Mouse (Mus musculus) spleen, adult 2 months (tissue): Measurements from ENCODE around the gene Tomm40. TPM values are rescaled to one million over a fixed set of nuclear protein-coding genes. Genes with fewer than 3 reads are reported as not detected.

ENCODE experiments used
- DNase-seq, 2 experiments: peaks; one replicate each; pipeline versions ENCODE4 v3.0.0 to v3.0.0-alpha.2; 2012 to 2021; ENCODE audit warnings: low spot score in 2 of 2, low read depth in 1 of 2
- H3K27ac ChIP-seq: fragments of 200-500 bp; 2 replicates; pipeline ENCODE4 v1.5.1; 2012; ENCODE audit warnings: low read length, inconsistent platforms; ENCODE audit not compliant: insufficient read depth
- H3K27me3 ChIP-seq: fragments of 200-500 bp; 2 replicates; pipeline ENCODE4 v1.6.1; 2012; ENCODE audit warnings: mild to moderate bottlenecking, moderate library complexity, low read length, inconsistent platforms; ENCODE audit not compliant: control insufficient read depth, insufficient read depth
- H3K36me3 ChIP-seq: fragments of 200-500 bp; 2 replicates; pipeline ENCODE4 v1.6.1; 2012; ENCODE audit warnings: mild to moderate bottlenecking, low read length, inconsistent platforms; ENCODE audit not compliant: control insufficient read depth, insufficient read depth
- H3K4me1 ChIP-seq: fragments of 200-500 bp; 2 replicates; pipeline ENCODE4 v1.6.1; 2011; ENCODE audit warnings: inconsistent platforms; ENCODE audit not compliant: control insufficient read depth, insufficient read depth, insufficient read length
- H3K4me3 ChIP-seq: fragments of 200-500 bp; 2 replicates; pipeline ENCODE4 v1.5.1; 2011; ENCODE audit warnings: mild to moderate bottlenecking, inconsistent platforms; ENCODE audit not compliant: insufficient read depth, insufficient read length; ENCODE audit errors: extremely low read depth
- CTCF ChIP-seq: fragments of 200-500 bp; IDR thresholded peaks from 2 replicates; pipeline ENCODE4 v1.5.1; 2011; ENCODE audit warnings: mild to moderate bottlenecking, inconsistent platforms; ENCODE audit not compliant: insufficient read depth, insufficient read length, insufficient replicate concordance; ENCODE audit errors: extremely low read depth
- POLR2A ChIP-seq: fragments of 200-500 bp; IDR thresholded peaks from 2 replicates; pipeline ENCODE4 v1.6.1; 2011; ENCODE audit warnings: low read depth, low read length, inconsistent platforms
- WGBS: fragments of 180-500 bp; shearing (Covaris S2); methylation state at CpG from one replicate; pipeline ENCODE4 v1.1.7; 2018; 5-methylcytosine and 5-hydroxymethylcytosine counted together
- polyA plus RNA-seq: library from polyadenylated mRNA; depleted of rRNA; stranded (reverse); fragments of >200 nt; gene quantifications from 2 replicates; pipeline ENCODE4 v1.2.3, GENCODE M21; 2012

Gene Tomm40
- polyA plus RNA-seq, 1 experiment, result 51.1 TPM

DNA sequence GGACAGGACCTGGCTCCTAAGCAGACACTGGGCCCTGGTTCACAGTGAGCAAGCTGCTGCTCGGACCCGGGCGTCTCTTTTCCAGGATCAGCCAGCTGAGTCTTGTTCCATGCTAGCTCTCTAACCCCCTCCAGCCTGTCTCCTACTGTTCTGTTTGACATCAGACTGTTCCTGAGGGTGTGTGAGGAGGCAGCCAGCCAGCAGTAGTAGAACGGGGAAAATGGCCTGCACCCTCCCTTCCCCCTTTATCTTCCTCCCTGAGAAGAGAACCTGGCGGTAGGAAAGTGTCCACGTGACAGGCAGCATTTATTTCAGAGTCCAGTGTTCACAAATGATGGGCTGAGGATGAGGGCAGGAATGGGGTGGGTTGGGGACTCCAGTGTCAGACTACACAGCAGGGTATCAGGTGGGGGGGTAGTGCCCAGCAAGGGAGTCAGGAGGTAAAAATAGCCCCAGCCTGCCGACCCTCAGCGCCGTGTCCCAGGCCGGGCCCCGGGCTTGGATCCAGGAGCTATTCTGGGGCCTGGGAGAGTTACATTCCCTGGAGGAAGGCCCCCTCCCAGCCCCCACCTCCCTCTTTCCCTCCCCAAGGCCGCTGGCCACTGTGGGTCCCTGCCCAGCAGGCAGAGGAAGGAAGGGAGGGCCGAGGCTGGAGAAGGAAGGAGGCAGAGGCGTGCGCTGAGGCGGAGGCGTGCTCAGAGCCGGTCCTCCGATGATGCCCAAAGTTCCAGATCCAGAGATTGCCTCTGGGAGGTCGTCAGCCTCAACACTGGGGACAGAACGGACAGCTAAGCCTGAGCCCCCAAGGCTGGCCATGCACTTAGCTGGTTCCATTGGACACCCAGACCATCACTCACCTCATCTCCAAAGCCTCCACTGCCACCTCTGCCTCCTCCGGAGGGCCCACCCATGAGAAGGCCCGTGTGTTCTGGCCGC lies 40.9 kb upstream of the Tomm40 start:
- 34% methylated on average over 24 of the region's 24 CpGs for WGBS
- TF ChIP-seq CTCF (no peak), POLR2A (no peak)
- Histone ChIP-seq H3K27me3 (no peaks in the 10 kb centered on the region), H3K27ac (peak overlapping the region; percentile 40), H3K4me1 (no peaks in the 10 kb centered on the region), H3K4me3 (no peak overlapping the region), H3K36me3 (no peaks in the 10 kb centered on the region)
- no peak for DNase-seq

DNA sequence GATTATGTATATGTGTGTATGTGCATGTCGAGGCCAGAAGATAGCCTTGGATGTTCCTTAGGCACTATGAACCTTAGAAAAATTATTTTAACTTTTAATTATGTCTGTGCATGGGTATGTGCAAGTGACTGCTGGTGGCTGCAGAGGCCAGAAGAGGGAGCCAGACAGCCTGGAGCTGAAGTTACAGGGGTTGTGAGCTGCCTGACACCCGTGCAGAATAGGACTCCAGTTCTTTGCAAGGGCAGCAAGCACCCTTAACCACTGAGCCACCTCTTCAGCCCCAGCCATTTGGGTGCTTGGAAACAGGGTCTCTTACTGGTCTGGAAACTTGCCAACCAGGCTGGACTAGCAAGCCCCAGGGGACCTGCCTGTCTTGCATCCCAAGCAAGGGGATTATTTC lies 39.8 kb upstream of the Tomm40 start:
- Histone ChIP-seq H3K4me3 (no peak overlapping the region), H3K27me3 (no peaks in the 10 kb centered on the region), H3K36me3 (no peaks in the 10 kb centered on the region), H3K27ac (no peak overlapping the region), H3K4me1 (no peaks in the 10 kb centered on the region)
- TF ChIP-seq POLR2A (no peak), CTCF (no peak)
- DNase-seq, result no peak
- WGBS, result 93% methylated on average over 2 of the region's 2 CpGs

DNA sequence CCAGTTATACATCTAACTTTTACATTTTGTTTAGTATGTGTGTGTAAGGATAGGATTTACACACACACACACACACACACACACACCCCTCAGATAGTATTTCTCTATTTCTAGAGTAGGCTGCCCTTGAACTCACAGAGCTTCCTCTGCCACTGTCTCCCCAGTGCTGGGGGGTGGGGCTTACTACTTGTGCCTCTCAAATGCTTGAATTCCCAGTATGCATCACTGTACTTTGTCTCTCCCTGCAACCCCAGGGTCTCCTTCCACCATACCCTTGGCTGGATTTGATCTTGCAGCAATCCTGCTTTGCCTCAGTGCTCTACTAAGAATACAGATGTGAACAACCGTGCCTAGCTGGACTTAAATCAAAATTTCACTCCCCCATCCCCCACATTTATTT lies 38.8 kb upstream of the Tomm40 start:
- peaks cover 4% of the 10 kb centered on the region for H3K27me3 ChIP-seq
- no peak overlapping the region for H3K4me3 ChIP-seq
- H3K27ac ChIP-seq, result no peak overlapping the region
- no peak for DNase-seq
- no peak for TF ChIP-seq CTCF
- no peak for TF ChIP-seq POLR2A
- H3K4me1 ChIP-seq, result no peaks in the 10 kb centered on the region
- WGBS, result 58% methylated on average over 1 of the region's 1 CpGs
- no peaks in the 10 kb centered on the region for H3K36me3 ChIP-seq

DNA sequence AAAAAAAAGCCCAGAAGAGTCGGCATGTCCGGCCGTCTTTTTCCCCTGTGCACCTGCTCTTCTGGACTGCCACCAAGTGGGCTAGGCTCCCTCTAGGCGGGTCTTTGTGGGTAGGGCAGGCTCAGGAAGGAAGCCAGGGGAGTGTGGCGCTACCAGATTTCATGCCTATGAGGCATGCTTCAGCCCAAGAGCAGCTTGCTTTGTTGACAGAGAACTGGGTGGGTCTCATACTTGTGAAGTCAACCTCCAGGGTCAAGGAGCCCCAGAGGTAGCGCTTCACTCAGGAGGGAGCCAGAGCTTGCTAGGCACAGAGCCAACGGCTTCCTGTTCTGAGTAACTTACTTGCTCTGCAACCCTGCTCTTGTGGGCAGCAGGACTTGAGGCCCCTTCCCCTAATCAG lies 38.3 kb upstream of the Tomm40 start:
- DNase-seq, result no peak
- no peak for TF ChIP-seq CTCF
- no peak for TF ChIP-seq POLR2A
- 12% methylated on average over 7 of the region's 7 CpGs for WGBS

DNA sequence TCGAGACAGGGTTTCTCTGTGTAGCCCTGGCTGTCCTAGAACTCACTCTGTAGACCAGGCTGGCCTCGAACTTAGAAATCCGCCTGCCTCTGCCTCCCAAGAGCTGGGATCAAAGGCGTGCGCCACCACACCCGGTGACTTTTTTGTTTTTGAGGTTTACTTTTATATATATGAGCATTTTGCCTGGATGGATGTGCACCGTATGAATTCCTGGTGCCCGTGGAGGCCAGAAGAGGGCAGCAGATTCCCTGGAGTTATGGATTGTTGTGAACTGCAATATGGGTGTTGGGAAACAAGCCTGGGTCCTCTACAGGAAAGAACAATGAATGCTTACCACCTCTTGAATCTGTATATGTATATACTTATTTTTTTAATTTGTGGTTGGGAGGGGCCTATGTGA lies 37.4 kb upstream of the Tomm40 start:
- Histone ChIP-seq H3K4me1 (no peaks in the 10 kb centered on the region; the same call in 1 of the 2 replicates), H3K4me3 (no peak overlapping the region), H3K27me3 (peaks cover 4% of the 10 kb centered on the region), H3K27ac (no peak overlapping the region), H3K36me3 (no peaks in the 10 kb centered on the region)
- TF ChIP-seq POLR2A (no peak), CTCF (no peak)
- no peak for DNase-seq
- WGBS, result 89% methylated on average over 8 of the region's 8 CpGs

More for the DNA sequence above, 38.3 kb upstream of the Tomm40 start:
- no peaks in the 10 kb centered on the region; the same call in 1 of the 2 replicates for H3K4me1 ChIP-seq
- no peak overlapping the region for H3K27ac ChIP-seq
- H3K36me3 ChIP-seq, result no peaks in the 10 kb centered on the region
- H3K27me3 ChIP-seq, result peaks cover 4% of the 10 kb centered on the region
- no peak overlapping the region for H3K4me3 ChIP-seq

DNA sequence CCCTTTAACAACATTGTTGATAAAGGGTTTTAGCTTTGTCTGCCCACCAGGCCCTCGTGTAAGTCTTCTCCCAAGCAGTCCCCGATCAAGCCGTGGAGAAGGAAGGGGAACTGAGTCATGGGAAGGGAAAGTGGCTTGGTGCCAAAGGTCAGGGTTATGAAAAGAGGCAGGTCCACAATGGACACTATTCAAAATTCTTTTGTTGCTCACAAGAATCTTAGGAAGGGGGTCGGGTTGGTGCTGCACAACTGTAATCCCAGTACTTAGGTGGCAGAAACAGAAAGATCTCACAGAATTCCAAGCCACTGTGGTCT lies 35.8 kb upstream of the Tomm40 start:
- no peak for TF ChIP-seq POLR2A
- TF ChIP-seq CTCF, result no peak
- 49% methylated on average over 4 of the region's 4 CpGs for WGBS

More for the DNA sequence above, 35.8 kb upstream of the Tomm40 start:
- peaks cover 4% of the 10 kb centered on the region for H3K27me3 ChIP-seq
- DNase-seq, result no peak
- H3K4me1 ChIP-seq, result no peaks in the 10 kb centered on the region; the same call in 1 of the 2 replicates
- no peaks in the 10 kb centered on the region for H3K36me3 ChIP-seq
- H3K4me3 ChIP-seq, result no peak overlapping the region
- no peak overlapping the region for H3K27ac ChIP-seq
